Mouse (Mus musculus) right cerebral cortex, postnatal 4 days (tissue): ENCODE results near the gene Gm609.

Experiments
- DNase-seq: peaks from one replicate; pipeline ENCODE4 v3.0.0-alpha.2; 2022

Gm609 gene

DNA sequence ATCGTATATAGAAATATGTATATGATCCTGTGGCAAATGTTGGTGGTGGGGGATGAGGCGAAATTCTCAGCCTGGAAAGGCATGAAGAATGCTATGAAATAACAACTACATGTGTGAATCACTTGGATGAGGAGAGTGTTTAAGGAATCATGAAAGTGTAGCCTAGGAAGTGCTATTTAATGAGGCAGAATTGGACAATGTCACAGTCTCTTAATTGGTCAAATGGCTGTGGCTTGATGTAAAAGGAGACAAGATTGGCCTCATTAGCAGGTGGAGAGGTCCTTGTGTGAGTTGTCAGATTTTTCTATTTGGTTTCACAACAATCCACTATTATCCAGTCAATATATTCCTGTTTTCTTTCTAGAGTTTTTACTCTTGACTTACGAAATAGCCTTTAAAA, 101.1 kb downstream of the Gm609 start:
- no peak for DNase-seq

DNA sequence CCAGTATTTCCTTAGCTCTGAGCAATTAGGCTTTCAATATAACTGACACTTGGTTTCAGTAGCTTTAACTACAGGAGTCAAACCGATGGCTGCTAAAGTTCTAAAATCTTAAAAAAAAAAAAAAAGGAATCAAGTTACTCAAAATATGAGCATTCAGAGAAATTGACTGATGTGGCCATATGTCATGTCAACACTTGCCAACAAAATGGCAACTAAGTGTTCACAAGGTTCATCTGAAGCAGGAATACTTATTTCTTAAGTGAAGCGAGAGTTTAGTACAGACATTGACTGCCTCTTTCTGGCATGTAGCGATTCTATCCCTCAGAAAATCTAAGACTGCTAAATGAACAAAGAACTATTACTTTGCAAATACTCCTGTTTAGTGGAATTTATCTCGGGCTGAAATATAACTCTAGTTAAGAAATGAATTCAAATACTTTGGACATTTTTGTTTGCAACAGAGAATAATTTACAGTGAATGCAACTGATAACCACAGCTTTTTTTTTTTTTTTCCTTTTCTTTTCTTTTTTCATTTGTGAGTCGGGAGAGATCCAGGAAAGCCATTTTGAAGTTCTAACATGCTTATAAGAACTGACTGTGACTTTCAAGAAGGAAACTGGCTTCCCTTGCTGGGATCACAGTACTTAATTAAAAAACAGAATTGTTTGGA, 102.3 kb downstream of the Gm609 start:
- DNase-seq = no peak

DNA sequence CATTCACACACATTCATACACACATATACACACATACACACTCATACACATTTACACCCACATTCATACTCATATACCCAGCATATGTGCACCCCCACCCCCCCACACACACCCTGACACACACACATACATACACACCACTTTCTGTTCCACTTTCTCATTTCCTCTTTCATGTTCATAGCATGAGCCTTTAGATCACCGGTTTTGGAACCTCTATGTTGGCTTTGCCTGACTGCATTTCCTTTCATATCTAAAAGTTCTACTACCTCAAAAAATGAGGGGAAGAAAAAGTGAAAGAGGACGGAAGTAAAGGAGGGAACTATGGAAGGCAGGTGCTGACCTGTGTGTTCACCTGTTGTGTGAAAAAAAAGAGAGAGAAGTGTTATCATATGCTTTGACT, 102.9 kb downstream of the Gm609 start:
- no peak for DNase-seq

DNA sequence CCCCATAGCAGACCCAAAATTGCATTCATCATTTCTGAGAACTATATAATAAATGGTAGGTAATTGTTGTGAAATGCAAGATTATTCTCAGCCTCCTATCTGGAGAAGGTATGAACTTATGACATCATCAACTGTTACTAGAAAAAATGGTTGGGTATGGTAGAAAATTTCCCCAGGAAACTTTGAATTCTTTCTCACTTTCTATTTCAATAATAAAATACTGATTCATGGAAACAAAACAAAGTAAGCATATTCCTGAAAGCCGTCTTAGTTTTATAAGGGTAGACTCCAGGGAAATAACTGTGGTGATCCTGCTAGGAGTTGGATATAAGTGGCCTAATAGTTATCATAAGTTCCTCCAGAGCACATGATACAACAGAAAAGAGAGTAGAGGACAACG, 103.7 kb downstream of the Gm609 start:
- DNase-seq = no peak

DNA sequence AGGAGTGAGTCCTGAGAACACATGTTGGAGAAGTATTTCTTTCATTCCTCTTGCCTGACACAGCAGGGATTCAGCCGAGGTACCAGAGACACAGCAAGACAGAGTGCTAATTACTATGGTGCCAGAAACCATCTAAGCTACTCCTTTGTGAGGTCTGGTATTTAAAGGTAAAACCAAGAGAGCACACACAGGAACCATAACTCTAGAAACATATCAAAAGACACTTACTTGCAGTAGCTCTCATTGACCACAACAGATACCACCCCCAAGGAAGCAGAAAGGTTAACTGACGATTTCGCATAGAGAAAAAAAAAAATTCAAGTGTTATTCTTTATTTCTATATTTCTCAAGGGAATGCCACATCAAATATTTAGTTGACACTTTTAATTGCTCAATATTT, 111.0 kb downstream of the Gm609 start:
- no peak for DNase-seq

DNA sequence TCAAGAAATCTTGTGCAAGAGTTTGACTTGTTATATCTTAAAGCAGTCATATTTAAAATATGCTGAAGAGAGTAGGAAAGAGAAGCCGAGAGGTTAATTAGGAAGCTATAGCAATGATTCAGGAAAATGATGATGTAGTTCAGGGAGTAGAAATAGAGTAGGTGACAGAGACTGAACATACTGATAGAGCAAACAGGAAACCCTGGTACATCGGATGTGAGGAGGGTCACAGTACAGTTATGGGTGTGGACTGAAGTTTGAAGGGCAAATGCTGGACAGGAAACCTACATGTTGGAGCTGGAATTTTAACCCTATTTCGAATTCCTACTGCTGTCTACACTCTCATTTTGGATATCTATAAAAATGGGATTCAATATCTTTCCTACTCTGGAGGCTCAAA, 113.8 kb downstream of the Gm609 start:
- DNase-seq = no peak

DNA sequence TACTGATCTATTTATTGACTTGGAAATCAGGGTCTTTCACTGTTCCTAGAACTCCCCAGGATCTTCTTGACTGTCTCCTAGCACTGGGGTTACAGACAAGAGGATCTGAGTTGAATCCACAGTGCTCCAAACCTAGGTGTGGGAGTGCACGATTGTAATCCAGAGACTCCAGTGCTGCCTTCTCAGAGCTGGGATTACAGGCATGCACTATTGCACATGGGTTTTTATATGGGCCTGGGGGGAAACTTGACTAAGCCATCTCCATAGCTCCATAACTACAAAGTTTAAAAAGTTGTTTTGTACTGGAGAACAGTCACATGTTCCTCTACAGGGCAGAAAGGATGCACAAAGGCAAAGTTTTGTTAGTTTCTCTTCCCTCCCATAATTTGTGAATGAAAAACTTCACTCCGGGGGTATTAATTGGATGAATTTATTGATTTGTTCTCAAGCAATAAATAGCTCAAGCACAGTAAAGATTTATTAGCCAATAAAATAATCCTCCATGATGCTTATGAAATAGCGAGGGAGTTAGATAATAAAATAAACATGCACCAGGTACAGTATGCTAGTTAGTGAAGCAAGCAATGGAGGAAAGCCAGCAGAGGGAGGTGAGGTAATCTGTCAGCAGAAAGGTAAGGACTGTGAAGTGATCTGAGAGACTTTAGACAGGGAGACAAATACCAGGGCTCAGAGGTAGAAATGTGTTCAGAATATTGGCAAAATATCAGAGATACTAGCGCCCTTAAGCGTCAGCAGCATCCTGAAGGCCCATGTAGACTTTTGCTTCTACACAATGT, 114.4 kb downstream of the Gm609 start:
- DNase-seq = no peak

DNA sequence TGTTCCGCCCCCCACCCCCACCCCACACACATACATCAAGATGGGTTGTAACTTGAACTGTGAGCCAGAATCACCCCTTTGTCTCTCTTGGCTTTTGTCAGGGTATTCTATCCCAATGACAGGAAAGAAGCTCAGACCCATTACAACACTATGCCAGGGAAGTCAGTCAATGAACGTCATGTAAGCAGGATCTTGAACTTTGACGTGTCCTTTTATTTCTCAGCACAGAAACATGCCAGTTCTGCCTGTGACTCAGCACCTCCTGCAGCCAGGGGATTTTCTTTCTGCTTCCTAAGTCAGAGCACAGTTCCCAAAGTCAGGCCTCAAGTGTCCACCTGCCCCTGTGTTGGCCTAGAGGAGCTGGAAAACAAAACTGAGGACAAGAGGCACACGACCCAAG, 115.4 kb downstream of the Gm609 start:
- DNase-seq = no peak

DNA sequence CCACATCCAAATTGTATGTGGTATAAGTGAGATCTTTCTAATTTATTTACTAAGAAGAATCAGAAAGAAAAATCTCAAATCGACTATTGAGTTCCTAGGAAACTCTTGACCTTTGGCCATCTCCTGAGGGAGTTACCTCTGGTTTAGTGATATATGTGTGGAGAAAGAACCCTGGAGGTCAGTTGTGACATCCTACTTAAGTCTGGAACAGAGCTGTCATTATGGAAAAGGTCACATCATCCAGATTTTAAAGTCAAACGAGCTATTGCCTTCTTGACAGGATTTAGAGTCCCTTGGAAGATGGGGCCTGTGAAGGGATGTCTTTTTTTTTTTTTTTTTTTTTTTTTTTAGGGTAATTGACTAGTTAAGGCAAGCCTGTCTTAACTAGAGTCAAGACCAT, 116.0 kb downstream of the Gm609 start:
- DNase-seq = no peak

DNA sequence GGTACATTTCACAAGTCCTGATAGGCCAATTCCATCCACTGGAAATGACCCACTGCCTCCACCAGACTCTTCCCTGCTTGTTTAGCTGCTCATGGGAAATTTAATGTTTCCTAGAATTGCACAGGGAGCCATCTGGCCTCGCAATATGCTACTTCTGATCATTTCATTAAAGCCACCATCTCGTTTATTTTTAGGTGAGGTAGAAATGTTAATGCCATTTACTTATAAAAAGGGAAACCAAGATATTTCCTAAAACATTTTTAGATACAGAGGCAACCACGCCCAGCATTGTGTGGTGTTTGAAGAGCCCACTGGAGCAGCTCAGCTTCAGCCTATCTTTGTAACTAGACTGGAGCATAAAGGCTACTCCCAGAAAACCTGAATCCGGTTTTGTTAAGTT, 116.5 kb downstream of the Gm609 start:
- DNase-seq = no peak

DNA sequence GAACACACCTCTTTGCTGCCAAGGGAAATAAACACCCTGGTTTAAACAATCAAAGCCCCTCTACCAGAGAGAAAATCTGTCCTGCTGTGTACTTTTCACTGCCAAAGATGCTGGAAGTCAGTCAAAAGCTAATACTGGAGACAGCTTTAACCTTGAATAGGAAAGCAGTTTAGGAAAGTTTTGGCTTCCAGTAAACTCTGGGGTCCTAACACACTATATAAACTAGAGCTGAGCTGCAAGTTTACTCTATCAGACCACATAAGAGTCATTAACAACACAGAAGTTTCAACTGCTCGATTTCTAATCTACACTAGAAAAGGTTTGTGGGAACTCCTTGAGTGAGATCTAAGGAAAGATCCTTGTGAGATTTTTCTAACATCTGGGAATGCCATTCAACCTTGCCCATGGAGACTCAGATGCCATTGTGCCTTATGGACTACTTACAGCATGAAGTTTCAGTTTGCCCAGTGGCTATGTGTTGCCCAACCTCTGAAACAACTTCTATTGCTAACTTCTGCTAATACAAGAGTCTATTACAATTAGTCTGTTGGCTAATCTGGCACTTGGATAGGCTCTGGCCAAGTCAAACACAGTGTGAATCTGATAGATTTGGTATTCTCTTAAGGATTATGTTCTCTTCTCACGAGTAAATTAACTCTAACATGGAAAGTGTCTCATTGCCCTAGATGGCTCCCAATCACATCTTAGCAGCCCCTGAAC, 117.1 kb downstream of the Gm609 start:
- no peak for DNase-seq

DNA sequence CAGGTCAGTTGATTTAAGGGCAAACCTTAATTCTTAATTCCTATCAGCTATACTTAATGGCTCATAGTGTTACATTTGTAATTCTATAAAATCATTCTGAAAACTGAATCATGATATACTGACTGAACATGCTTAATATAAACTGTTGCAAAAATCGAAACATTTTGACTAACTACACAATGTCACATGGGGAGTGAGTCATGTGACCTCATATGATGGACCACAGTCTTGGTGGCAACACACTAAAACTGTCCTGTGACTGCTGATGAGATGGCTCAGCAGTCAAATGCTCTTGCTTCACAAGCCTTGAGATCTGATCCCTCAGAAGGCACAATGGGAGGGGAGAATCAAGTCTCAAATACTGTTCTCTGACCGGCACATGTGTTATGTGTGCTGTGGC, 118.7 kb downstream of the Gm609 start:
- DNase-seq = no peak

DNA sequence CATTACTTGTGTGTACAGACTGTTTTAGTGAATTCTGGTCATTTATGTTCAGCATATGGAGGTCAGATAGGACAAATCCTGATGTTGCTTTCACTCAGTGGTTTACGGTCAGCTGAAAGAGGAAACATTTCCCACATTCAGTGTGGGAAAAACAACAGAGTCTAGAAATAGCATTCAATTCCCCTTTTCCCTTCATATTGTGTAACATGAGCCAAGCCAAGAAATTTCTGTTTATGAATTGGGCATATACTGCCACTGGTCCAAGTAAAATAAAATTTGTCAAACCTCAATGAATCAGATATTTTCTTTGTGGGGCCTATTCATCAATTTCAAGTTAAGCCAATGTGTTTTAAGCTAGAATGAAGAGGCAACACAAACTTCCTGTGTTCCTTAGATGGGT, 121.7 kb downstream of the Gm609 start:
- DNase-seq = no peak

DNA sequence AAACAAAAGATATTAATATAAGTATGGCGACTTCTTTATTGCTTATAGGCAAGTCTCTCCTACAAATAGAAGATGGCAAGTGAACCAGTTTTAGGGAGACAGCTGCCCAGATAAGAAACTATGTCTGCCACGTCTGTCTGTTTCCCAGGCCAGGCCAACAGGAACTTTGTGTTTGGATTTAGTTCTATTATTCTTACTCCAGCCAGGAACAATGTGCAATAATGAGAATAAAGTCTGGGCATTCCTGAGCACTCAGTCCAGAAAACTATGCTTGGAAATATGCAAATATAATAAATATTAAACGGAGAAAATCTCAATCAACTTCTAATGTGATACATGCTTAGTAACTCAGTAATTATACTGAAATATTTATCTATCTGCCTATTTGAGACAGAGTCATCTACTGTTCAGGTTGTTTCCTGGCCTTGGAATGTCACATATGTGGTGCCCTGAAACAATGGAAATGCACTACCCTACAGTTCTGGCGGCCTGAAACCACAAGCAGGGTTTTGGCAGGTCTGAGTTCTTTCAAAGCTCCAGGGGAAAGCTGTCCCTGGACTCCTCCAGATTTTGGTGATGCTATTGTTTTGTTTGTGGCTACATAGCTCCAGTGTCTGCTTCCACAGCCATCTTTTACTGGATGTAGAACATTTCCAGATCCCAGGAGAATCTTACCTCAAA, 123.3 kb downstream of the Gm609 start:
- DNase-seq = no peak

DNA sequence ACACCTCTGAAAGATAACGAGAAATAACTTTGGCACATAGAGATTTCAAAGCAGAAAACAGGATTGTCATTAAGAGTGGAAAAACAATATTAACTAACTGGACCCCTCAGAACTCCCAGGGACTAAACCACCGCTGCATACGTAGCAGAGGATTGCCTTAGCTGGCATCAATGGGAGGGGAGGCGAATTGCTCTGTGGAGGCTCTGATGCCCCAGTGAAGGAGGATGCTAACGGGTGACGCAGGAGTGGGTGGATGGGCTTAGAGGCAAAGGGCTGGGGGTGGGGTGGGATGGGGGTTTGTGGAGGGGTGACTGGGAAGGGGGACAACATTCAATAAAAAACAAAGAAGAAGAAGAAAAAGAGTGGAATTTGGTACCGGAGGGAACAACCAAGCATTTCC, 126.7 kb downstream of the Gm609 start:
- DNase-seq = no peak

DNA sequence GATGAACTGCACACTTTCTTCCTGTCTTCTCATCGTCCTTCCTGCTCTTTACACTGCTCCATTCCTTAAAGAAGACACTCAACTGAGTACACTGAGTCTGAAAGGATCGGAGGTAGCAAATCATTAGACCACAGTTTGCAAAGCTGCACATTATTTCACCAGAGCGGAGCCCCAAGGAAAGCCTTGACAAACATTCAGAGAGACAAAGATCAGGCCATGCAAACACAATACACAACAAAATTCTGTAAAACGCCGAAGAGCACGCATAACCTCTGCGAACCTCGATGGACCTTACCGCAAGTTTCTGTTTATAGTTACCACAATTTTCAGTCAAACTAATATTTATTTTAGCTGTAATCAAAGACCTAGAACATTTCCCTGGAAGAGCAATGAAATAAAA, 127.4 kb downstream of the Gm609 start:
- no peak for DNase-seq

DNA sequence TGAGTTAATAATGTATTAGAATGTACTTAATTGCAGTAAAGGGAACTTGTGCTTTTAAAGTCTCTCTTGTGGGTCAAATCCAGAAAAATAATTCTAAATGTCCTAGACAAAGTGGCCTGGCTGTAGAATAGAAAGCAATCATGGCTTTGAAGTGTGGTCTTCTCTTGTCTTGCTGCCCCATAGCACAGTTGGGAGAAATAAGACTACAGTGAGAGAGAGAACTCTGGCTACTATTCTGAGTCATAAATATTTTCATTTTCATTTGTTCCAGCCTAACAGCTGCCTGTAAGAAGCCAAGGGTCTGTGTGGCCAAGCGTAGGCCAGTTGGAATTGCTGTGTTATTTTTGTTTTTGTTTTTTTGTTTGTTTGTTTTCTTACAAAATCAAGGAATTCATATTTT, 128.1 kb downstream of the Gm609 start:
- no peak for DNase-seq

DNA sequence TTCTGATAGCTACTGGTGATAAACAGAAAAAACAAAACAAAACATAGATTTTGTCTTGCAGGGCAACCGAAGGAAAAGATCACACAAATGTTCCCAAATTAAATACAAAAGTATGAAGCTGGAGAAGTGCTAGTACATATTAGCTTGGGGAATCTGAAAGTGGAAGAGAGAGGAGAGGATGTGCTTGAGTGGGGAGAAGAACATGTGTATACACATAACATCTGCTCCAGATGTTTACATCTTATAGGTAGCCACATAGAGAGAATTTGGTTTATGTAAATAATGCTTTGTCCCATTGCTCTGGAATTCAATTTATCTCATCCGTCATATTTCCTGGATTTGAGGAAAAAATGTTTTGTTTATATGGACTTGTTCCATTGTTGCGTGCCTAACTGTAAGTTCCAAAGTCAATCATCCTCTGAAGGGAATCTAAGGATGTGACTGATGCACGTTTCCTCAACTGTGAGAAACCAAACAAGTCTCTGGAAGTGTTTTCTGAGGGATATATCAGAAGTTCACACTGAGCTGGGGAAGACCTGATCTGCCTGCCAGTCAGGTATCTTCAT, 129.2 kb downstream of the Gm609 start:
- no peak for DNase-seq
